Mouse (Mus musculus): Measurements from ENCODE around the gene Ackr2.

DNA sequence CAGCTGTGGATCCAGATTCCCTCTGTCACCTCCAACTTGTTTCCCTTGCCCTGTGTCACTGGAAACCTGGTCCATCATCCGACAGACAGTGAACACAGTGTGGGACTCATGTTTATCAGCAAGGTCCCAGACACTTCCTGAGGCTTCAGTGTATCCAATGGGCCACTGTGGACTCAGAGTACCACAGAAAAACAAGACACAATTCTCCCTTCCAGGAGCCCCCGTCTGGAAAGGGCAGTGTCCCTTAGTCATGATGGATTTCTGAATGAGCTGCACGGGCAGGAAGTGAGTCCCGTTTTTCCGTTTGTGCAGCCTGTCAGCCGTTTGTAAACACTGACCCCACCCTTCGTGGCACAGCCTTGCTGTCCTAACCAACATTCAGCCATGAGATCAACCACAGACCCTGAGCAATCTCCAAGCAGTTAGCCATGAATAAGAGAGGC lies 16.1 kb upstream of the Ackr2 start:
- no peak for TF ChIP-seq CTCF (IDR thresholded peaks at IDR 0.05; ENCODE audit: control insufficient read depth, insufficient read depth, insufficient replicate concordance, low read depth, low read length)
- no peak for TF ChIP-seq POLR2A (IDR thresholded peaks at IDR 0.05; ENCODE audit: control insufficient read depth, low read depth, low read length)
